Mouse (Mus musculus) ES-Bruce4 (cell line): Measurements from ENCODE around the gene Trh.

Experiments
- CTCF ChIP-seq: IDR thresholded peaks from one replicate; pipeline ENCODE4 v1.8.1; 2011; ENCODE audit warnings: low read depth, low read length
- POLR2A ChIP-seq: IDR thresholded peaks from one replicate; pipeline ENCODE4 v1.8.1; 2011; ENCODE audit warnings: low read length; ENCODE audit not compliant: insufficient read depth

- TF ChIP-seq CTCF (peak; percentile 66), POLR2A (no peak)
Measured at GRCm38 (mm10) chr6:92269019-92269418, 24.6 kb upstream of the Trh start.
